Mouse (Mus musculus): ENCODE results near the gene Ttc28. TPM values are rescaled to one million over a fixed set of nuclear protein-coding genes. Genes with fewer than 3 reads are reported as not detected.

Gene Ttc28
- polyA plus RNA-seq, 1 experiment from 2014 or later = 14.5 TPM

- H3K36me3 ChIP-seq = no peaks in the 10 kb centered on the region
- H3K4me3 ChIP-seq = no peak overlapping the region
- 91% methylated on average over 7 of the region's 7 CpGs for WGBS
- peaks cover 55% of the 10 kb centered on the region for H3K4me1 ChIP-seq (replicated peaks)
- H3K27me3 ChIP-seq (ENCODE audit: insufficient read depth, poor library complexity, severe bottlenecking) = no peaks in the 10 kb centered on the region; the same call in 1 of the 2 replicates
- H3K27ac ChIP-seq = no peak overlapping the region
- H3K9me3 ChIP-seq = no peaks in the 10 kb centered on the region
- no peak for DNase-seq (ENCODE audit: low spot score)
Measured at GRCm38 (mm10) chr5:111124620-111125200, 245.1 kb downstream of the Ttc28 start.

- DNase-seq (ENCODE audit: low spot score) = no peak
- Histone ChIP-seq H3K4me1 (replicated peaks) (peaks cover 46% of the 10 kb centered on the region), H3K36me3 (no peaks in the 10 kb centered on the region), H3K9me3 (no peaks in the 10 kb centered on the region), H3K4me3 (no peak overlapping the region), H3K27me3 (ENCODE audit: insufficient read depth, poor library complexity, severe bottlenecking) (no peaks in the 10 kb centered on the region; the same call in 1 of the 2 replicates), H3K27ac (no peak overlapping the region)
- 85% methylated on average over 12 of the region's 12 CpGs for WGBS
Measured at GRCm38 (mm10) chr5:111125746-111126145, 246.1 kb downstream of the Ttc28 start.

GRCm38 (mm10) chr5:111127786-111128185, 248.2 kb downstream of the Ttc28 start:
- Histone ChIP-seq H3K27me3 (ENCODE audit: insufficient read depth, poor library complexity, severe bottlenecking) (no peaks in the 10 kb centered on the region), H3K4me1 (replicated peaks) (peaks cover 28% of the 10 kb centered on the region), H3K9me3 (no peaks in the 10 kb centered on the region), H3K36me3 (0 out of 2 replicates have a peak, but pooled peaks cover 3% of the 10 kb centered on the region), H3K27ac (peak overlapping the region; percentile 63; the same call in 1 of the 2 replicates), H3K4me3 (no peak overlapping the region)
- 82% methylated on average over 5 of the region's 5 CpGs for WGBS
- no peak for DNase-seq (ENCODE audit: low spot score)

GRCm38 (mm10) chr5:111130121-111130520, 250.5 kb downstream of the Ttc28 start:
- 95% methylated on average over 8 of the region's 8 CpGs for WGBS
- 0 out of 2 replicates have a peak, but pooled peaks cover 3% of the 10 kb centered on the region for H3K36me3 ChIP-seq
- H3K4me1 ChIP-seq (replicated peaks) = peaks cover 18% of the 10 kb centered on the region
- no peak overlapping the region for H3K27ac ChIP-seq
- H3K4me3 ChIP-seq = no peak overlapping the region
- no peak for DNase-seq (ENCODE audit: low spot score)
- H3K27me3 ChIP-seq (ENCODE audit: insufficient read depth, poor library complexity, severe bottlenecking) = no peaks in the 10 kb centered on the region
- H3K9me3 ChIP-seq = no peaks in the 10 kb centered on the region

- Histone ChIP-seq H3K4me1 (replicated peaks) (peaks cover 27% of the 10 kb centered on the region), H3K27me3 (ENCODE audit: insufficient read depth, poor library complexity, severe bottlenecking) (no peaks in the 10 kb centered on the region), H3K36me3 (0 out of 2 replicates have a peak, but pooled peaks cover 3% of the 10 kb centered on the region), H3K27ac (no peak overlapping the region), H3K9me3 (no peaks in the 10 kb centered on the region), H3K4me3 (no peak overlapping the region)
- WGBS = 95% methylated on average over 18 of the region's 18 CpGs
- DNase-seq (ENCODE audit: low spot score) = no peak
Measured at GRCm38 (mm10) chr5:111131561-111131960, 252.0 kb downstream of the Ttc28 start.

GRCm38 (mm10) chr5:111133150-111133549, 253.5 kb downstream of the Ttc28 start:
- Histone ChIP-seq H3K4me3 (no peak overlapping the region), H3K36me3 (0 out of 2 replicates have a peak, but pooled peaks cover 3% of the 10 kb centered on the region), H3K27ac (no peak overlapping the region), H3K4me1 (replicated peaks) (peaks cover 36% of the 10 kb centered on the region), H3K9me3 (no peaks in the 10 kb centered on the region), H3K27me3 (ENCODE audit: insufficient read depth, poor library complexity, severe bottlenecking) (no peaks in the 10 kb centered on the region)
- 94% methylated on average over 5 of the region's 5 CpGs for WGBS
- DNase-seq (ENCODE audit: low spot score) = no peak

GRCm38 (mm10) chr5:111133754-111134153, 254.2 kb downstream of the Ttc28 start:
- DNase-seq (ENCODE audit: low spot score) = no peak
- peaks cover 37% of the 10 kb centered on the region for H3K4me1 ChIP-seq (replicated peaks)
- H3K36me3 ChIP-seq = 0 out of 2 replicates have a peak, but pooled peaks cover 3% of the 10 kb centered on the region
- no peaks in the 10 kb centered on the region for H3K27me3 ChIP-seq (ENCODE audit: insufficient read depth, poor library complexity, severe bottlenecking)
- no peak overlapping the region for H3K27ac ChIP-seq
- no peak overlapping the region for H3K4me3 ChIP-seq
- 86% methylated on average over 7 of the region's 7 CpGs for WGBS
- no peaks in the 10 kb centered on the region for H3K9me3 ChIP-seq

GRCm38 (mm10) chr5:111137283-111137682, 257.7 kb downstream of the Ttc28 start:
- H3K27me3 ChIP-seq (ENCODE audit: insufficient read depth, poor library complexity, severe bottlenecking) = peaks cover 6% of the 10 kb centered on the region; the same call in 1 of the 2 replicates
- H3K4me1 ChIP-seq (replicated peaks) = peaks cover 64% of the 10 kb centered on the region
- no peak for DNase-seq (ENCODE audit: low spot score)
- peak overlapping the region; percentile 73 for H3K27ac ChIP-seq
- H3K36me3 ChIP-seq = no peaks in the 10 kb centered on the region
- H3K4me3 ChIP-seq = no peak overlapping the region
- 53% methylated on average over 6 of the region's 6 CpGs for WGBS
- H3K9me3 ChIP-seq = no peaks in the 10 kb centered on the region

GRCm38 (mm10) chr5:111137742-111138141, 258.1 kb downstream of the Ttc28 start:
- no peak for DNase-seq (ENCODE audit: low spot score)

GRCm38 (mm10) chr5:111138239-111138833, 258.7 kb downstream of the Ttc28 start:
- peak; percentile 61 for DNase-seq (ENCODE audit: low spot score)
- 41% methylated on average over 11 of the region's 11 CpGs for WGBS
- Histone ChIP-seq H3K9me3 (no peaks in the 10 kb centered on the region), H3K4me3 (no peak overlapping the region), H3K4me1 (replicated peaks) (peaks cover 64% of the 10 kb centered on the region), H3K27ac (peak overlapping the region; percentile 73), H3K36me3 (no peaks in the 10 kb centered on the region), H3K27me3 (ENCODE audit: insufficient read depth, poor library complexity, severe bottlenecking) (peaks cover 6% of the 10 kb centered on the region; the same call in 1 of the 2 replicates)

More at GRCm38 (mm10) chr5:111137742-111138141, 258.1 kb downstream of the Ttc28 start:
- WGBS = 37% methylated on average over 13 of the region's 13 CpGs
- H3K36me3 ChIP-seq = no peaks in the 10 kb centered on the region
- H3K4me3 ChIP-seq = no peak overlapping the region
- peak overlapping the region; percentile 73 for H3K27ac ChIP-seq
- peaks cover 6% of the 10 kb centered on the region; the same call in 1 of the 2 replicates for H3K27me3 ChIP-seq (ENCODE audit: insufficient read depth, poor library complexity, severe bottlenecking)
- H3K4me1 ChIP-seq (replicated peaks) = peaks cover 64% of the 10 kb centered on the region
- no peaks in the 10 kb centered on the region for H3K9me3 ChIP-seq

GRCm38 (mm10) chr5:111138927-111139565, 259.4 kb downstream of the Ttc28 start:
- no peak for DNase-seq (ENCODE audit: low spot score)

GRCm38 (mm10) chr5:111139622-111140021, 260.0 kb downstream of the Ttc28 start:
- H3K4me3 ChIP-seq = no peak overlapping the region
- H3K36me3 ChIP-seq = no peaks in the 10 kb centered on the region
- peaks cover 6% of the 10 kb centered on the region; the same call in 1 of the 2 replicates for H3K27me3 ChIP-seq (ENCODE audit: insufficient read depth, poor library complexity, severe bottlenecking)
- 73% methylated on average over 14 of the region's 14 CpGs for WGBS
- peaks cover 67% of the 10 kb centered on the region for H3K4me1 ChIP-seq (replicated peaks)
- H3K27ac ChIP-seq = peak overlapping the region; percentile 73; the same call in 1 of the 2 replicates
- no peak for DNase-seq (ENCODE audit: low spot score)
- no peaks in the 10 kb centered on the region for H3K9me3 ChIP-seq

More at GRCm38 (mm10) chr5:111138927-111139565, 259.4 kb downstream of the Ttc28 start:
- Histone ChIP-seq H3K4me3 (no peak overlapping the region), H3K36me3 (no peaks in the 10 kb centered on the region), H3K27me3 (ENCODE audit: insufficient read depth, poor library complexity, severe bottlenecking) (peaks cover 6% of the 10 kb centered on the region; the same call in 1 of the 2 replicates), H3K27ac (peak overlapping the region; percentile 73), H3K9me3 (no peaks in the 10 kb centered on the region), H3K4me1 (replicated peaks) (peaks cover 64% of the 10 kb centered on the region)
- 62% methylated on average over 7 of the region's 7 CpGs for WGBS
